8 mouse cellular contexts compared by ENCODE assay signal in the genomic region with DNA sequence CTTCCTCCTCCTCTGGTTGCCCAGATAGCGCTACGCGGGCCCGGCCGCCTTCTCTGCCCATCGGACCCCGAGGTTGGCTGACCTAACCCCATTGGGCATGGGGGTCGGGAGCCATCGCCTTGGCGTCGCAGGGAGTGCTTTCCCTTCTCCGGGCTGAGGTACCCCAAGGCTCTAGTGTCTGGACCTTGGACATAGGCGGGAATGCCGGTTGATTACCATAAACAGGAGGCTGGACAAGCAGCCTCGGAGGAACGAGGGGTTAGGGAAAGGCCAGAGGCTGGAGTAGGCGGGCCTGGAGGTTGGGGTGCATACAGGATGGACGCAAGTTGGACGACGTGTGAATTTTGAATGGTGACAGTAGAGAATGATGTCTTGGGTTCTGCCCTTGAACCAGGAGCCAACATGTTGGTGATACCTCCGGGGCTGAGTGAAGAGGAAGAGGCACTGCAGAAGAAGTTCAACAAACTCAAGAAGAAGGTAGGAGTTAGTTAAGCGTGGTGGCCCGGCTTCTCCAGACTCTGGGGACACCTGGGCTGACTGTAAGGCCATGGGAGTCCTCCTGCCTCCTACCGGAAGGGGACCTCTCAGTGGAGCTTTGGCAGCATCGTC. TPM values are rescaled to one million over a fixed set of nuclear protein-coding genes. Genes with fewer than 3 reads are reported as not detected.
A peak's percentile ranks its signal among the peaks of the same experiment; 100 is the strongest.
DNase-seq lines count a peak whose midpoint lies in the region; ATAC-seq and TF ChIP-seq lines count a peak whose summit lies in the region.

No protein-coding gene starts in this region.

- H3K27ac ChIP-seq in lung, embryonic 15.5 days, result no peak overlapping the region
- H3K27ac ChIP-seq in embryonic facial prominence, embryonic 13.5 days, result peak overlapping the region; percentile 57; the same call in 1 of the 2 replicates
- peak overlapping the region; percentile 36; the same call in 1 of the 2 replicates for H3K27ac ChIP-seq in limb, embryonic 12.5 days
- H3K27ac ChIP-seq in small intestine, adult 2 months (ENCODE audit: insufficient read depth, low read depth, low read length), result peak overlapping the region; percentile 60

- peak overlapping the region; percentile 82 for H3K4me3 ChIP-seq in lung, embryonic 15.5 days
- H3K4me3 ChIP-seq in embryonic facial prominence, embryonic 13.5 days, result peak overlapping the region; percentile 98
- H3K4me3 ChIP-seq in limb, embryonic 12.5 days (replicated peaks), result peak overlapping the region; percentile 93
- peak overlapping the region; percentile 74 for H3K4me3 ChIP-seq in small intestine, adult 2 months (ENCODE audit: low read depth, low read length)

- peaks cover 58% of the 10 kb centered on the region for H3K36me3 ChIP-seq in lung, embryonic 15.5 days
- peaks cover 62% of the 10 kb centered on the region for H3K36me3 ChIP-seq in embryonic facial prominence, embryonic 13.5 days
- peaks cover 69% of the 10 kb centered on the region for H3K36me3 ChIP-seq in limb, embryonic 12.5 days
- peaks cover 43% of the 10 kb centered on the region for H3K36me3 ChIP-seq in small intestine, adult 2 months (ENCODE audit: control insufficient read depth, insufficient read depth, low read length)

- DNase-seq in lung, postnatal 14 days, result no peak
- no peak for DNase-seq in natural killer cell, adult 2 months (ENCODE audit: low spot score in 2 of 2)
- no peak for DNase-seq in right cerebral cortex, postnatal 25 days
- no peak for DNase-seq in gastrocnemius, postnatal 25 days

- no peak for TF ChIP-seq POLR2A in small intestine, adult 2 months (IDR thresholded peaks at IDR 0.05; ENCODE audit: low read depth, low read length)

- H3K9me3 ChIP-seq in lung, embryonic 15.5 days, result no peaks in the 10 kb centered on the region
- H3K9me3 ChIP-seq in embryonic facial prominence, embryonic 13.5 days, result no peaks in the 10 kb centered on the region
- H3K9me3 ChIP-seq in limb, embryonic 12.5 days, result no peaks in the 10 kb centered on the region

- peaks cover 20% of the 10 kb centered on the region for H3K4me1 ChIP-seq in lung, embryonic 15.5 days
- H3K4me1 ChIP-seq in embryonic facial prominence, embryonic 13.5 days, result peaks cover 25% of the 10 kb centered on the region
- H3K4me1 ChIP-seq in limb, embryonic 12.5 days (replicated peaks), result peaks cover 17% of the 10 kb centered on the region
- H3K4me1 ChIP-seq in small intestine, adult 2 months (ENCODE audit: control insufficient read depth, insufficient read depth, insufficient read length, low read length), result peaks cover 7% of the 10 kb centered on the region; the same call in 1 of the 2 replicates

- no peak for TF ChIP-seq CTCF in small intestine, adult 2 months (IDR thresholded peaks at IDR 0.05; ENCODE audit: extremely low read depth, insufficient read length, insufficient replicate concordance, low read depth, low read length)

- under 1% methylated on average over 25 of the region's 25 CpGs for WGBS in lung, embryonic 15.5 days
- WGBS in embryonic facial prominence, embryonic 13.5 days, result 2% methylated on average over 25 of the region's 25 CpGs
- under 1% methylated on average over 25 of the region's 25 CpGs for WGBS in limb, embryonic 12.5 days
- whole genome bisulfite sequencing in small intestine, adult 2 months, result 2% methylated on average over 25 of the region's 25 CpGs

- H3K4me2 ChIP-seq in lung, embryonic 15.5 days, result peak overlapping the region; percentile 94
- peak overlapping the region; percentile 72 for H3K4me2 ChIP-seq in embryonic facial prominence, embryonic 13.5 days
- peak overlapping the region; percentile 84 for H3K4me2 ChIP-seq in limb, embryonic 12.5 days

- no peak for ATAC-seq in lung, embryonic 15.5 days (ENCODE audit: borderline replicate concordance, extremely low read depth, low FRiP score, low TSS enrichment)
- ATAC-seq in embryonic facial prominence, embryonic 13.5 days (ENCODE audit: insufficient number of reproducible peaks, insufficient read depth, low FRiP score, low TSS enrichment, low read depth), result no peak
- ATAC-seq in limb, embryonic 12.5 days (ENCODE audit: insufficient number of reproducible peaks, insufficient read depth, low FRiP score, low TSS enrichment, low read depth), result peak; percentile 44; the same call in 1 of the 2 replicates

- no peaks in the 10 kb centered on the region for H3K27me3 ChIP-seq in lung, embryonic 15.5 days
- H3K27me3 ChIP-seq in embryonic facial prominence, embryonic 13.5 days, result no peaks in the 10 kb centered on the region
- no peaks in the 10 kb centered on the region for H3K27me3 ChIP-seq in limb, embryonic 12.5 days
- no peaks in the 10 kb centered on the region for H3K27me3 ChIP-seq in small intestine, adult 2 months (ENCODE audit: control insufficient read depth, insufficient read depth, low read length)

- H3K9ac ChIP-seq in lung, embryonic 15.5 days, result peak overlapping the region; percentile 83
- peak overlapping the region; percentile 94 for H3K9ac ChIP-seq in embryonic facial prominence, embryonic 13.5 days
- H3K9ac ChIP-seq in limb, embryonic 12.5 days (replicated peaks), result peak overlapping the region; percentile 83

RNA-seq across cellular contexts. Expression of a gene that starts 0.4 kb away (rescaled TPM):
- polyA plus RNA-seq in lung, embryonic 15.5 days (2015; fragmentation: Nextera tagmentation; extraction: Ambion mirVana), result 92.6 and 95.7 TPM in 2 replicates
- polyA plus RNA-seq in embryonic facial prominence, embryonic 13.5 days (2015; fragmentation: Nextera tagmentation; extraction: Ambion mirVana), result 119 and 126 TPM in 2 replicates
- 125 and 134 TPM in 2 replicates for polyA plus RNA-seq in limb, embryonic 12.5 days (2016; fragmentation: Nextera tagmentation; extraction: Ambion mirVana)
- 7.8 and 18.3 TPM in 2 replicates for polyA plus RNA-seq in small intestine, adult 2 months (2012; rRNA removed)
- total RNA-seq in gastrocnemius, postnatal 25 days (2021), result 1 to 10 TPM; 7.7 to 8.9 TPM

RNA-seq across cellular contexts. Expression of a gene that starts 0.6 kb away (rescaled TPM):
- polyA plus RNA-seq in lung, embryonic 15.5 days (2015; fragmentation: Nextera tagmentation; extraction: Ambion mirVana), result 50.8 and 54.0 TPM in 2 replicates
- 52.2 and 55.6 TPM in 2 replicates for polyA plus RNA-seq in embryonic facial prominence, embryonic 13.5 days (2015; fragmentation: Nextera tagmentation; extraction: Ambion mirVana)
- polyA plus RNA-seq in limb, embryonic 12.5 days (2016; fragmentation: Nextera tagmentation; extraction: Ambion mirVana), result 58.3 and 65.7 TPM in 2 replicates
- 48.1 and 79.3 TPM in 2 replicates for polyA plus RNA-seq in small intestine, adult 2 months (2012; rRNA removed)
- total RNA-seq in gastrocnemius, postnatal 25 days (2021), result 10 to 100 TPM; 18.0 to 18.9 TPM

RNA-seq across cellular contexts. Expression of a gene that starts 11.7 kb away (rescaled TPM):
- polyA plus RNA-seq in lung, embryonic 15.5 days (2015; fragmentation: Nextera tagmentation; extraction: Ambion mirVana), result 2.8 and 3.1 TPM in 2 replicates
- 1.6 and 5.7 TPM in 2 replicates for polyA plus RNA-seq in embryonic facial prominence, embryonic 13.5 days (2015; fragmentation: Nextera tagmentation; extraction: Ambion mirVana)
- polyA plus RNA-seq in limb, embryonic 12.5 days (2016; fragmentation: Nextera tagmentation; extraction: Ambion mirVana), result 1.4 and 3.0 TPM in 2 replicates
- 22.4 and 71.5 TPM in 2 replicates for polyA plus RNA-seq in small intestine, adult 2 months (2012; rRNA removed)
- total RNA-seq in gastrocnemius, postnatal 25 days (2021), result 1 to 10 TPM in 1 of 2 experiments, under 1 TPM in 1; 0.95 to 8.2 TPM

RNA-seq across cellular contexts. Expression of a gene that starts 13.8 kb away (rescaled TPM):
- 63.0 and 63.3 TPM in 2 replicates for polyA plus RNA-seq in lung, embryonic 15.5 days (2015; fragmentation: Nextera tagmentation; extraction: Ambion mirVana)
- 66.3 and 75.1 TPM in 2 replicates for polyA plus RNA-seq in embryonic facial prominence, embryonic 13.5 days (2015; fragmentation: Nextera tagmentation; extraction: Ambion mirVana)
- polyA plus RNA-seq in limb, embryonic 12.5 days (2016; fragmentation: Nextera tagmentation; extraction: Ambion mirVana), result 70.8 and 81.7 TPM in 2 replicates
- 31.5 and 51.8 TPM in 2 replicates for polyA plus RNA-seq in small intestine, adult 2 months (2012; rRNA removed)
- 10 to 100 TPM in 1 of 2 experiments, 1 to 10 TPM in 1; 7.6 to 10.5 TPM for total RNA-seq in gastrocnemius, postnatal 25 days (2021)

RNA-seq across cellular contexts. Expression of a gene that starts 13.9 kb away (rescaled TPM):
- 32.7 and 33.7 TPM in 2 replicates for polyA plus RNA-seq in lung, embryonic 15.5 days (2015; fragmentation: Nextera tagmentation; extraction: Ambion mirVana)
- polyA plus RNA-seq in embryonic facial prominence, embryonic 13.5 days (2015; fragmentation: Nextera tagmentation; extraction: Ambion mirVana), result 25.4 and 29.4 TPM in 2 replicates
- 24.9 and 26.2 TPM in 2 replicates for polyA plus RNA-seq in limb, embryonic 12.5 days (2016; fragmentation: Nextera tagmentation; extraction: Ambion mirVana)
- polyA plus RNA-seq in small intestine, adult 2 months (2012; rRNA removed), result 28.6 and 56.3 TPM in 2 replicates
- 1 to 10 TPM; 7.0 to 7.2 TPM for total RNA-seq in gastrocnemius, postnatal 25 days (2021)
